Mouse (Mus musculus): Measurements from ENCODE around the gene Paqr5. TPM values are rescaled to one million over a fixed set of nuclear protein-coding genes. Genes with fewer than 3 reads are reported as not detected.

Gene Paqr5
- polyA plus RNA-seq, 1 experiment from 2014 or later: 0.44 TPM

GRCm38 (mm10) chr9:61911300-61912128 is 115.1 kb downstream of the Paqr5 start:
- ChIA-PET CTCF (interaction anchor here (0.8 kb wide), 1 partner anchor 30 kb away, joined by 4 read pairs; no protein-coding TSS in a partner anchor), POLR2A (no interaction called here)
- DNase-seq (ENCODE audit: low read depth, low spot score): no peak
- no peaks in the 10 kb centered on the region for H3K27me3 ChIP-seq
- ATAC-seq: no peak
- in situ Hi-C loops (cut with MboI; ENCODE audit: low pct_unique_long_range_greater_than_20kb): no loop called here
- TF ChIP-seq CTCF (IDR thresholded peaks at IDR 0.05): no peak

- DNase-seq (ENCODE audit: low read depth, low spot score) (no peak), ATAC-seq (no peak)
- H3K27me3 ChIP-seq: no peaks in the 10 kb centered on the region
- ChIA-PET POLR2A (no interaction called here), CTCF (interaction anchor here (0.8 to 1.4 kb wide), 2 partner anchors 31 to 34 kb away, joined by 3 to 4 read pairs; no protein-coding TSS in a partner anchor)
- TF ChIP-seq CTCF (IDR thresholded peaks at IDR 0.05): no peak
- in situ Hi-C loops (cut with MboI; ENCODE audit: low pct_unique_long_range_greater_than_20kb): no loop called here
These were observed 116.0 kb downstream of the Paqr5 start for GRCm38 (mm10) chr9:61910526-61911256.

GRCm38 (mm10) chr9:61909633-61910032 is 117.0 kb downstream of the Paqr5 start:
- ATAC-seq (no peak), DNase-seq (ENCODE audit: low read depth, low spot score) (no peak)
- POLR2A ChIA-PET: no interaction called here
- in situ Hi-C loops (cut with MboI; ENCODE audit: low pct_unique_long_range_greater_than_20kb): no loop called here
- CTCF ChIA-PET: interaction anchor here (1.2 to 1.4 kb wide), 2 partner anchors 12 to 35 kb away, joined by 3 read pairs; no protein-coding TSS in a partner anchor
- H3K27me3 ChIP-seq: no peaks in the 10 kb centered on the region
- no peak for TF ChIP-seq CTCF (IDR thresholded peaks at IDR 0.05)

- no peaks in the 10 kb centered on the region for H3K27me3 ChIP-seq
- POLR2A ChIA-PET: no interaction called here
- no peak for TF ChIP-seq CTCF (IDR thresholded peaks at IDR 0.05)
- ATAC-seq (no peak), DNase-seq (ENCODE audit: low read depth, low spot score) (no peak)
- in situ Hi-C loops (cut with MboI; ENCODE audit: low pct_unique_long_range_greater_than_20kb): no loop called here
- CTCF ChIA-PET: interaction anchor here (1.2 kb wide), 1 partner anchor 11 kb away, joined by 3 read pairs; no protein-coding TSS in a partner anchor
These were observed 117.7 kb downstream of the Paqr5 start for GRCm38 (mm10) chr9:61908832-61909407.

- ChIA-PET CTCF (no interaction called here), POLR2A (no interaction called here)
- no peaks in the 10 kb centered on the region for H3K27me3 ChIP-seq
- in situ Hi-C loops (cut with MboI; ENCODE audit: low pct_unique_long_range_greater_than_20kb): no loop called here
- ATAC-seq: no peak
- DNase-seq (ENCODE audit: low read depth, low spot score): no peak
- no peak for TF ChIP-seq CTCF (IDR thresholded peaks at IDR 0.05)
These were observed 118.3 kb downstream of the Paqr5 start for GRCm38 (mm10) chr9:61908341-61908740.

GRCm38 (mm10) chr9:61907621-61908295 is 118.9 kb downstream of the Paqr5 start:
- H3K27me3 ChIP-seq: no peaks in the 10 kb centered on the region
- ChIA-PET POLR2A (no interaction called here), CTCF (no interaction called here)
- no peak for DNase-seq (ENCODE audit: low read depth, low spot score)
- in situ Hi-C loops (cut with MboI; ENCODE audit: low pct_unique_long_range_greater_than_20kb): no loop called here
- TF ChIP-seq CTCF (IDR thresholded peaks at IDR 0.05): no peak
- ATAC-seq: no peak

- CTCF ChIA-PET: no interaction called here
- no peak for TF ChIP-seq CTCF (IDR thresholded peaks at IDR 0.05)
- ATAC-seq (no peak), DNase-seq (ENCODE audit: low read depth, low spot score) (no peak)
- POLR2A ChIA-PET: no interaction called here
- in situ Hi-C loops (cut with MboI; ENCODE audit: low pct_unique_long_range_greater_than_20kb): no loop called here
- H3K27me3 ChIP-seq: peaks cover 4% of the 10 kb centered on the region
These were observed 119.7 kb downstream of the Paqr5 start for GRCm38 (mm10) chr9:61906912-61907311.

- DNase-seq (ENCODE audit: low read depth, low spot score): no peak
- ChIA-PET CTCF (no interaction called here), POLR2A (no interaction called here)
- in situ Hi-C loops (cut with MboI; ENCODE audit: low pct_unique_long_range_greater_than_20kb): no loop called here
- H3K27me3 ChIP-seq: peaks cover 4% of the 10 kb centered on the region
- ATAC-seq: no peak
- TF ChIP-seq CTCF (IDR thresholded peaks at IDR 0.05): no peak
These were observed 121.1 kb downstream of the Paqr5 start for GRCm38 (mm10) chr9:61905576-61905975.

- ChIA-PET POLR2A (interaction anchor here (1.2 kb wide), 1 partner anchor 9 kb away, joined by 4 read pairs; the partner anchor contains the start of gene Rplp1), CTCF (interaction anchor here (1.8 kb wide), 1 partner anchor 10 kb away, joined by 4 read pairs; the partner anchor contains the start of gene Rplp1)
- no peak for TF ChIP-seq CTCF (IDR thresholded peaks at IDR 0.05)
- H3K27me3 ChIP-seq: peaks cover 4% of the 10 kb centered on the region
- ATAC-seq (no peak), DNase-seq (ENCODE audit: low read depth, low spot score) (no peak)
- in situ Hi-C loops (cut with MboI; ENCODE audit: low pct_unique_long_range_greater_than_20kb): no loop called here
These were observed 122.5 kb downstream of the Paqr5 start for GRCm38 (mm10) chr9:61904201-61904600.

Other genes starting within 250 kb of the Paqr5 start
- gene Rplp1, start 112.3 kb downstream of the Paqr5 start, polyA plus RNA-seq (2021): 3,038 TPM
- 76.6 TPM for gene Kif23, start 80.1 kb downstream of the Paqr5 start, polyA plus RNA-seq (2021)
- 34.9 TPM for gene Glce, start 95.8 kb upstream of the Paqr5 start, polyA plus RNA-seq (2021)